Mouse (Mus musculus) gastrocnemius, postnatal 14 days (tissue): ENCODE results near the gene Pabpc5. TPM values are rescaled to one million over a fixed set of nuclear protein-coding genes. Genes with fewer than 3 reads are reported as not detected.

Experiments
- DNase-seq: peaks from one replicate; pipeline ENCODE4 v3.0.0; 2021; ENCODE audit warnings: mixed read lengths
- intact Hi-C: fragments of 180-260 bp; cut with DNase I; formaldehyde crosslinking; loops from one replicate; pipeline ENCODE4 v1.15.1; 2025; ENCODE audit warnings: low total_unique reads
- long read RNA-seq, 2 experiments: library from polyadenylated mRNA; stranded (forward); transcript quantifications; one replicate each; pipeline ENCODE4 v2.0.0; 2021
- total RNA-seq, 2 experiments: library from RNA; stranded (reverse); gene quantifications; 2 replicates each; pipeline ENCODE4 v1.2.3; 2021

Pabpc5 gene
- under 1 TPM; 0.16 TPM for total RNA-seq
- long read RNA-seq, experiment 1: 0 reads
- long read RNA-seq, experiment 2: 0 reads

- DNase-seq: peak; percentile 68
- intact Hi-C loops: no loop called here
Measured at GRCm38 (mm10) chrX:119927081-119927571, at the start of gene Pabpc5. Gene Pabpc5, plus strand, starts transcription at chrX:119927196.

GRCm38 (mm10) chrX:119886957-119887593 is 39.9 kb upstream of the Pabpc5 start:
- DNase-seq: no peak
- intact Hi-C loops: no loop called here

GRCm38 (mm10) chrX:119888326-119888920 is 38.6 kb upstream of the Pabpc5 start:
- no peak for DNase-seq
- intact Hi-C loops: no loop called here

GRCm38 (mm10) chrX:119927852-119928251 is 856 bp downstream of the Pabpc5 start:
- DNase-seq: no peak
- intact Hi-C loops: no loop called here
